Mouse (Mus musculus): Measurements from ENCODE around the gene Ms4a15.
A peak's percentile ranks its signal among the peaks of the same experiment; 100 is the strongest.

The Ms4a15 gene

DNA sequence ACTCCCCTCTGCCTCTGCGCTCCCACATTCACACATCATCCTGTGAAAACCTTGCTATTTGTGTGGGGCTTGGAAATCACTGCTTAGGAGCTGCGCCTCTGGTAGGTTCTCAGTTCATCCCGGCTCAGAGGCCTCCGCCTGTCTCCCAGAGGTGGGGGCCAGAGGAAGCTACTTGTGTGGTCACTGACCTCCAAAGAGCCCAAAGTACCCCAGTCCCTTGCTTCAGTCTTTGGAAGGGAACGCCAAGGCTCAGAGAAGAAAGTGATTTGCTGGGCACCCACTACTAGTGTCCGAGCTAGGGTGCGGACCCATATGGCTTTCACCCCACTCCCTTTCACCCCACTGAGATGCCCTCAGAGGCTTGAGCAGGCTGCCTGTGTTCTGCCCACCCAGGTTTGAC is at the start of gene Ms4a15:
TSS of gene Ms4a15 (minus strand) at position 101 of the 400 bp plus-strand sequence.
- DNase-seq (ENCODE audit: low spot score), result no peak

- DNase-seq (ENCODE audit: low spot score), result no peak
Measured at GRCm38 (mm10) chr19:11037570-11037969, 44.5 kb upstream of the Ms4a15 start.

GRCm38 (mm10) chr19:11022382-11022781 is 29.3 kb upstream of the Ms4a15 start:
- DNase-seq (ENCODE audit: low spot score), result no peak

DNA sequence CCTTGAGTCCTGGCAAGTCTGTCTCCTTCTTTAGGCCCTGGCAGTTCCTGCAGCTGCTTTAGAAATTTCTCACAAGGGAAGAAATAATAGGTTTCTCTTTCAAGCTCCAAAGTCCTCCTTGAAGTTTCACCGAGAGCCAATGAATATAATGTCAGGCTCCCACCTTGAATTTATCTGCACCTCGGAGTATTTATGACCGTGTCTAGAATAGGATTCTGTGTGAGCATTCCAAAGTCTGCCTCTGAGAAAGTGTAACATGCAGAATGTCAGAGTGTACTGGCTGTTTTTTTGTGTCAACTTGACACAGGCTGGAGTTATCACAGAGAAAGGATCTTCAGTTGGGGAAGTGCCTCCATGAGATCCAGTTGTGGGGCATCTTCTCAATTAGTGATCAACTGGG is 24.8 kb upstream of the Ms4a15 start, which contains the start of gene Ms4a18:
TSS of gene Ms4a18 (minus strand) at position 141 of the 400 bp plus-strand sequence.
- no peak for DNase-seq (ENCODE audit: low spot score)

DNA sequence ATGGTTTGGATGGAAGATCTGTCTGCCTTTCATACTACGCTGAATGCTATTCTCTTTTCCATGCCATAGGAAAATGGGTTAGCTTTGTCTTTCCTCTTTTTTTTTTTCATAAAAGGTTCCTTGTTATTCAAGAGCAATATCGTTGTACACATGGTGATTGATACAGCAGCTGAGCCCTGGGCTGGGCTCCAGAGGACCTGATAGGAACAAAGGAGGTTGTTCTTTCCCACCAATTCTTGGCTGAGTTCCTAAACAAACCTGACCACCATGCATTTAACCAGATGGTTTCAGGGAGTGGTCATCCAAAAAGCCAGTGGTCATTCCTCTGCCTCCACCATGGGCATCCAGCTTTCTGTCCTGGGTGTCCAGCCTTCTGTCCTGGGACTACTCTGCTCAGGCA is 24.2 kb upstream of the Ms4a15 start:
- DNase-seq (ENCODE audit: low spot score), result no peak

DNA sequence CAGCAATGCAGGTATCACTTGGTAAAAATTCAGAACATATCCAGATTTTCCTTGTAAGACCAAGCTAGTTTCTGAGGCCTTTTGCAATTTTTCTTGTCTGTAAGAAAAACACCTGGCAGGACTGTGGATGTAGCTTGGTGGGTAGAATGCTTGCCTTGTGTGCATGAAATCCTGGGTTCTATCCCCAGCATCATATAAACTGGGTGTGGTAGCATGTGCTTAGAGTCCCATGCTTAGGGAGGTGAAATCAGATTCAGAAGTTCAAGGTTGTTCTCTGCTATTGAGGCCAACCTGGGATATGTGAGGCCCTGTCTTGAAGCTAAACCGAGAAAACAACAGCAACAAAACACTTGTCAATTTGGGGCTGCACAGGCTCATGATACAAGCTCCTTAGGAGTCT is 22.9 kb upstream of the Ms4a15 start:
- DNase-seq (ENCODE audit: low spot score), result no peak

- DNase-seq (ENCODE audit: low spot score), result no peak
Measured at GRCm38 (mm10) chr19:11015468-11015867, 22.4 kb upstream of the Ms4a15 start.

GRCm38 (mm10) chr19:10991911-10992310 is 1.1 kb downstream of the Ms4a15 start:
- DNase-seq (ENCODE audit: low spot score), result no peak

DNA sequence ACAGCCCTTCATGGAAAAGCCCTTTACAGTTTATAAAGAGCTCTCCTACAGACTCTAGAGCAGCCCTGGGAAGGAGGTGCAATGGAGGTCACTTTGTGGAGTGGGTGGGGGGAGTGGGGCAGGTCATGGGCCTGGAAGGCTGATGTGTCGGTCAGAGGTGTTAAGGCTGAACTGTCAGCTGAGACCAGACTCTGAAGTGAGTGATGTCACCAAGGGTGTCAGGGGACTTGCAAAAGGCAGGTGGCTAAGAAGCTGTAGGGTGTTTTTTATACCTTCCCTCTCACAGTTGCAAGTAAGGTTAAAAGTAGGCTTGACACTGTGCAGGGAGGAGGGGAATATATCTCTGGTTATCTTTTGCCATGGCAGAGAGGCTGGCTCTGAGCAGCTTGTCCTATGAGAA is 2.3 kb downstream of the Ms4a15 start:
- no peak for DNase-seq (ENCODE audit: low spot score)

- no peak for DNase-seq (ENCODE audit: low spot score)
Measured at GRCm38 (mm10) chr19:10988563-10988962, 4.5 kb downstream of the Ms4a15 start.

GRCm38 (mm10) chr19:10985889-10986288 is 7.2 kb downstream of the Ms4a15 start:
- DNase-seq (ENCODE audit: low spot score), result no peak

DNA sequence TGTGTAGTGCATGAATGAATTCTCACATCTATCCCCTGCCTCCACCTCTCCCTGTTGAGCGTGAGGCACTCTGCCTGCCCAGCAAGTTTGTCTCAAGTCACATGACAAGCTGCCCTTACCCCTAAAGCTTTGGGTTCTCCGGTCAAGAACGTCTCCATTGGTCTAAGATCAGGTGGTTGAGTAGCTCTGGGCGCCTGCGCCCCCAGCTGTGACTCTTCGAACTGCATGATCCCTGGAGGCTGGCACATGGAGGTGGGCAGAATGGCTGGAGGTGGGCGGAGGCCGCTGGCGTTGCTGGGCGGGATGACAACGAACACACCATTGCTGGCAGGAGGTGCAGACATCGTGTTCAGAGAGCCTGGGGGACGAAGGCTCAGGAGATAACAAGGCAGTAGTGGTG is 8.5 kb downstream of the Ms4a15 start:
- DNase-seq (ENCODE audit: low spot score), result no peak

- no peak for DNase-seq (ENCODE audit: low spot score)
Measured at GRCm38 (mm10) chr19:10983146-10983545, 9.9 kb downstream of the Ms4a15 start.

GRCm38 (mm10) chr19:10980210-10980609 is 12.8 kb downstream of the Ms4a15 start:
- no peak for DNase-seq (ENCODE audit: low spot score)

DNA sequence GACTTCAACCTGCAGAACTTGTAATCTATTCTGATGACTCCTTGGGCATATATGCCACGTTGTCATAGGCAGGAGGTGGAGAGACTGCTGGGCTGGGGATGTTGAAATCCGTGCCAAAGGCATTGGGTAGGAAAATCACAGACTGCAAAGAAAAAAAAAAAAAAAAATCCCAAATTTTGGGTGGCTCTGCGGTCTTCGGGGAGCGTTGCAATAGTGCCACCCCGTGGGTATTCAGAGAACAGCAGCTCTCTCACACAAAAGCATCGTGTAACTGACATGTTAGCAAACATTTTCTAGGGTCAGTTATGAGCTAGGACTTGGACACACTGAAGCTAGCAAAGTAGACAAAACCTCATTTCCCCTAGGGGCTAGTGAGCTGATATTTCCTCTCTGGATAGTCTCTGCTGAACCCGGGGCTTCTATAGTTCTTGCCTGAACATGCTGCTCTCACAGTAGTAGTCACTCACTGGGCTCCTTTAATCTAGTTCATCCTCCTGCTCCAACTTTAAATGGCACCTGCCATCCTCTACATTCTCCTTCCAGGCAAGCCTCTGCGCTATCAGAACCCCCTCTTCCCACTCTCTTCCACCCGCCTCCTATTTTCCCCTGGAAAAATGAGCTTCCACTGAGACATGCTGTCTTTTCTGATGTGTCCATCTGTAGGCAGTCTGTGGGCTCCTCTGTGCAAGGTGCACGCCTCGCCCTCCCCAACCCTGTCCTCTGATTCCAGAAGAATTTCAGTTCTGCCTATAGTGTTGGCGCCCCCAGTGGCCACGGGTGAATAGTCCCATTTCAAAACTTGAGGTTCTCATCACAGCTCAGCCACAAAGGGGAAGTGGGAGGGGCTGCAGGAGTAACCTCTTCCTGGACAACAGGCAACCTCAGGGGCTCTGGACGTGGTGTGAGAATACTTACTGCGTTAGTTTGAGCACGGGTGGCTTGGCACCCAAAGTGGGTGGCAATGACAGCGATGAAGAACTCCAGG is 13.6 kb downstream of the Ms4a15 start:
- DNase-seq (ENCODE audit: low spot score), result peak; percentile 42

- no peak for DNase-seq (ENCODE audit: low spot score)
Measured at GRCm38 (mm10) chr19:10976318-10976717, 16.7 kb downstream of the Ms4a15 start.

GRCm38 (mm10) chr19:10975187-10975586 is 17.9 kb downstream of the Ms4a15 start:
- DNase-seq (ENCODE audit: low spot score), result no peak

DNA sequence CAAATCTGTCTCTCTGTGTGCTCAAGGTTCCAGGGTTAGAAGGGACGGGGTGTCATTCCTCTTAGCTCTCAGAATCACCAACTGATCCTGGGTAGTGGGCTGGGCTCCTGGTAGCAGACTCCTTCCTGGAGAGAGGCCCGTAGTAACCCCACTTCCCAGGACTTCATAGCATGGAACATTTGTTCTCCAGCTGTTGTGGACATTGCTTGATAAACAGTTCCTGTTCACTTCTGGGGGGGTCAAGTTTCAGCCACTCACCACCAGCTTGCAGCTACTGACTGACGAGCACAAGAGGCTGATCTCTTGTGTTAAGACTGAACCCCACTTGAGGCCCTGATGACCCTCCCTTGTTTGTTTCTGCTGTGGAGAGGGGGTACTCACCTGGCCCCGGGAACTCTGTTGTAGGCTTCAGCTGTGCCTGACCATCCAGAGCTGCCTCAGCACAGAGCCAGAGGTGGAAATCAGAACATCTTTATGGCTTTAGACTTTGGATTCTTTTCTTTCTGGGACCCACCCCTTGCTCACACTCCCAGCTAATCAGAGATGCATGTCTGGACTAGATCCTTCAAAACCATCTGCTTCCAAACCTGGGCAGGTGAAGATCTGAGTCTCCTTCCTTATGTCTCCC is 18.7 kb downstream of the Ms4a15 start, which contains the start of gene Ms4a10:
TSS of gene Ms4a10 (minus strand) at position 433 of the 628 bp plus-strand sequence.
- DNase-seq (ENCODE audit: low spot score), result no peak

- no peak for DNase-seq (ENCODE audit: low spot score)
Measured at GRCm38 (mm10) chr19:10973187-10973586, 19.9 kb downstream of the Ms4a15 start.

DNA sequence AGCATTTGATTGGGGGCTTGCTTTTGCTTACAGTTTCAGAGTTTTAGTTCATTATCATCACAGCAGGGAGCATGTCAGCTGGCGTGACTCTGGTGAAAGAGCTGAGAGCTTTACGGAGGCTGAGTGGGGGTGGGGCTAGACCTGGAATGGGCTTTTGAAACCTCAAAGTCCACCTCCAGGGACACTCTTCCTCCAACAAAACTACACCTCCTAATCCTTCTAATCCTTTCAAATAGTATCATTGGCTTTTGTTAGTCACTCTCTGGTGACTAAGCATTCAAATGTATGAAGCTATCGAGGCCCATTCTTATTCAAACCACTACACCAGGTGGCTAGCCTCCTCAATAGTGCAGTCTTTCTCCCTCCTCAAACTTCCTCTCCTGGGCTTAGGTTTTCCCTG is 20.4 kb downstream of the Ms4a15 start:
- DNase-seq (ENCODE audit: low spot score), result no peak

GRCm38 (mm10) chr19:10970457-10970856 is 22.6 kb downstream of the Ms4a15 start:
- no peak for DNase-seq (ENCODE audit: low spot score)

- DNase-seq (ENCODE audit: low spot score), result no peak
Measured at GRCm38 (mm10) chr19:10968578-10968977, 24.5 kb downstream of the Ms4a15 start.

DNA sequence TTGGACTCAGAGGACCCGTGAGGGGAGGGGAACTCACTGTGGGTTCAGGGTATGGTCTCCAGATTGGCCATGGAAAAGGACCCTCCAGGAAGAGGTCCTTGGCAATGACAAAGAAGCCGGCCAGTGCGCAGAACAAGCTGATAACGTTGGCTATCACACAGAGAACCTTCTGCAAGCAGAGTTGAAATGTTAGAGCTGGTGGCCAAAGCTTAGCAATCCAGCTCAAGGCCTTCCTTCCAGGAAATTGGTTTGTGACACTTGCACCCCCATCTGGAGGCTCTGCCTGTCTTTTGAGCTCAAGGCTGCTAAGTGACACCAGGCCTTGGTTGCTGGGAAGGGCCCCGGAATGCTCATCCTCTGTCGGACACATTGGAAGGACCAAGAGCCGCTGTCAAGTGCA is 27.3 kb downstream of the Ms4a15 start:
- DNase-seq (ENCODE audit: low spot score), result no peak
